Mouse (Mus musculus): ENCODE results near the gene Rsrc2. TPM values are rescaled to one million over a fixed set of nuclear protein-coding genes. Genes with fewer than 3 reads are reported as not detected.

Rsrc2 gene
- 247 TPM for total RNA-seq (2023)

GRCm38 (mm10) chr5:123749065-123750064 is at the start of gene Rsrc2, which contains the start of gene Kntc1:
Gene Rsrc2, minus strand, starts transcription at chr5:123749414.
Gene Kntc1, plus strand, starts transcription at chr5:123749716.

DNA sequence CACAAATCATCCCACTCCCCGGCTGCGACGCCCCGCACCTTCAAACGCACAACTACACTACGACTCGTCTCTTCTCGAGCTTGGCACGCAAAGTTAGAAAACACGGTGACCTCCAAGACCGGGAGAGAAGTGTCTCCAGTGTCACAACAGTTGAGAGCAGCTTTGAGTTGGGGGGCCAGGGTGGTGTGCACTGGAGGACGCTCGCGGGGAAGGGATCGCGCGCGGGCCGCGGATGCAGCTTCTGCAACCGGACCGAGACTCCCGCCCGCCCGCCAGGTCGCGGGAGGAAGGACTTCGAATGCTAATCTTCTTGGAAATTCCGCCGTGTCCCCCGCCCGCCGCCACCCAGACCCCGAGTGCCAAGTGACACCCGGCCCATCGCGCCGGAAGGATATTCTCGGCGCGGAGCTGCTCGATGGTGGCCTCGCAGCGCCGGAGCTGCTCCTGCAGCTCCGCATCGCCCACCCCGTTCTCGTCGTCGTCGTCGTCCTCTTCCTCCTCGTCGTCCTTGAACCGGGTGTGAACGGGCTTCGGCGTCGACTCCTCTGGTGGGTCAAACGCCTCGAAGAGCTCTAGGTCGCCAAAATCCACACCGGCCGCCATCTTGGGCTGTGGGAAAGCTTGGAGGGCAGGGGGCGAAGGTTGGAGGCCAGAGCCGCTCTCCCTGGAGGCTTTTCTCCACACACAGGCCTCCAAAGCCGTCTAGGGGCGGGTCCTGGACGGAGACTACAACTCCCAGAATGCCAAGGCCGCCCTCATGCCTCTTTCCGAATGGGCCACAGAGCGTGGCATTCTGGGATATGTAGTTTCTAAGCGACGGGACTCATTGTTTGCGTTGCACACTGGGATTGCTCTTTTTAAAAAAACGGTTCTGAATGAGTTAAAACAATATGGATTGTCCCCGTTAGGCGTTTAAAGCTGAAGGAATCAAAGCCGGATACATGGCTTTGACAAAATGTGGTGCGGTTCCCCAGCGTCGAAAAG is 28.6 kb downstream of the Rsrc2 start, which contains the start of gene Zcchc8:
Zcchc8 (minus strand) TSS at position 773 of the 984 bp plus-strand sequence.

GRCm38 (mm10) chr5:123684221-123685144 is 64.7 kb downstream of the Rsrc2 start, which contains the start of gene Clip1:
Gene Clip1, minus strand, starts transcription at chr5:123684618.

Other genes with a start within 250 kb of the Rsrc2 start
- not detected for gene B3gnt4, start 239.0 kb downstream of the Rsrc2 start, total RNA-seq (2023)
- gene Diablo, start 225.2 kb downstream of the Rsrc2 start, total RNA-seq (2023) = 55.7 TPM
- 4.8 TPM for gene Gm49027, start 223.9 kb downstream of the Rsrc2 start, total RNA-seq (2023)
- gene Vps33a, start 176.4 kb downstream of the Rsrc2 start, total RNA-seq (2023) = 49.0 TPM
- 99.2 TPM for gene Clip1, start 64.8 kb downstream of the Rsrc2 start, total RNA-seq (2023)
- gene Zcchc8, start 28.3 kb downstream of the Rsrc2 start, total RNA-seq (2023) = 78.7 TPM
- gene Kntc1, start 302 bp upstream of the Rsrc2 start, total RNA-seq (2023) = 1.1 TPM
- 1.5 TPM for gene Hcar2, start 116.1 kb upstream of the Rsrc2 start, total RNA-seq (2023)
- 0.33 TPM for gene Hcar1, start 130.6 kb upstream of the Rsrc2 start, total RNA-seq (2023)
- gene Denr, start 157.8 kb upstream of the Rsrc2 start, total RNA-seq (2023) = 33.8 TPM
- 3.3 TPM for gene Gm43518, start 178.0 kb upstream of the Rsrc2 start, total RNA-seq (2023)
- gene Ccdc62, start 181.3 kb upstream of the Rsrc2 start, total RNA-seq (2023) = 2.2 TPM
- gene Hip1r, start 224.2 kb upstream of the Rsrc2 start, total RNA-seq (2023) = 36.3 TPM